Mouse (Mus musculus) granulocyte monocyte progenitor cell, adult 5-6 weeks (primary cell): ENCODE data around the gene Dnase1. TPM values are rescaled to one million over a fixed set of nuclear protein-coding genes. Genes with fewer than 3 reads are reported as not detected.
"Not testable (repeated sequence)": the region's sequence is repeated elsewhere in the genome, so short reads cannot be mapped to it uniquely, and the experiment has no call there.

ENCODE experiments used
- ATAC-seq: replicated peaks from 2 replicates; pipeline ENCODE4 v1.8.0; 2016; ENCODE audit warnings: mild to moderate bottlenecking, moderate TSS enrichment, inconsistent platforms; ENCODE audit not compliant: poor library complexity, severe bottlenecking
- total RNA-seq, 2 experiments: library from RNA; stranded (forward) in 1 of 2; stranded (reverse) in 1 of 2; fragments of 200-712, 200-1000 nt in 1 of 2; fragments of >200 nt in 1 of 2; fragmentation: Nextera tagmentation in 1 of 2; gene quantifications; 2 replicates each; pipeline ENCODE4 v1.2.3; 2014 to 2017

Gene Dnase1
- total RNA-seq, 2 experiments from 2014 or later: not detected

GRCm38 (mm10) chr16:4041646-4042045 is 4.9 kb downstream of the Dnase1 start:
- ATAC-seq: no peak

DNA sequence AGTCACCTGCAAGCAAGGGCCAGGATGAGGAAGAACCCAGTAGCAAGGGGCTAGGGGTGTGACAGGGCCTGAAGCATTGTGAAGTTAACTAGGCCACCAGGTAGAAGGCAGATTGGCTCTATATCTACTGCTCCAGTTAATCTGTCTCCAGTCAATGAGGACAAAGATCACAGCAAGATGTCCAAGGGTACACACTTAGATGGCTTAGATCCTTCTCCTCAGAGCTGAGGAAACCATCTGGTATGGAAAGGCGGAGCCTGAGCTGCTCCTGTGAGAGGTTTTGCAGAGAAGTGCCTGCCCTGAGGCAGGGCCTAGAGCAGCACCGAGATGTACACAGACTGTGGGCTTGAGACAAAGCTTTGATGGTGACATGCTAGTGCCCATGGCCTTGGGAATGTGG is 7.4 kb downstream of the Dnase1 start:
- no peak for ATAC-seq

DNA sequence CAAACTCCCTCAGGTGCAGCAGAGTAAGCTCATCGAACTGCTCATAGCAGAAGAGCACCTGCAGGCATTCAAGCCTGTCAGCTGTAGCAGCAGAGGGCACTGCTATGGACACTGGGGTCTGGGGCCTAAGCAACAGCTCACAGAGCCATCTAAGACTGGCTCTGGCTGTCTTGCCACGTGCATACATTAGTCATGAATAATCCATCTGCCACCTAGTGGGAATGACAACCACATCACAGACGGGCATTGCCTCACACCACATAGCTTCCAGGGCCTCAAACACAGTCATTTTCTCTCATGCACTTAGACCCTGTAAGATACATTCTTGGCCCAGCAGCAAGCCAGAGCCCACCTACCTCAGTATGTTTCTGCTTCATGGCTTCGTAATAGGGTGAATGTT is 8.8 kb downstream of the Dnase1 start:
- ATAC-seq: peak; percentile 25; the same call in 1 of the 2 replicates

GRCm38 (mm10) chr16:4052601-4053000 is 15.9 kb downstream of the Dnase1 start:
- no peak for ATAC-seq

GRCm38 (mm10) chr16:4053811-4054210 is 17.1 kb downstream of the Dnase1 start:
- ATAC-seq: no peak

DNA sequence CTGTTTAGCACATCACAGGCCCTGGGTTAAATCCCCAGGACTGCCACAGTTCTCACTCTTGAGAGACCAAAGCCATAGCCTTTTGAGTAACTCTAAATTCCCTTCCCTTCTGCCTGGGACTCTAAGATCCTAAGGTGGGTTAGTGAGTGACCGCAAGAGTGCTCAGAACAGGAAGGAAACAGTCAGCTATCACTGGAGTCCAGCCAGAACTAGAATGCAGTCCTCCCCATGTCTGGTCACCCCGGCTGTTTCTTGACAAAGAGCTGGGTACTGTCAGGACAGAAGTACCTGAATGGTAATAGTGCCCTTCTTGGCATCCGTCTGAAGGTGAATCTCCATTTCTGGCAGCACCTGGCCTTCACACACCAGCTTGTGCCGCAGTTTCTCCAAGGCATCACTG is 28.2 kb downstream of the Dnase1 start:
- no peak for ATAC-seq

DNA sequence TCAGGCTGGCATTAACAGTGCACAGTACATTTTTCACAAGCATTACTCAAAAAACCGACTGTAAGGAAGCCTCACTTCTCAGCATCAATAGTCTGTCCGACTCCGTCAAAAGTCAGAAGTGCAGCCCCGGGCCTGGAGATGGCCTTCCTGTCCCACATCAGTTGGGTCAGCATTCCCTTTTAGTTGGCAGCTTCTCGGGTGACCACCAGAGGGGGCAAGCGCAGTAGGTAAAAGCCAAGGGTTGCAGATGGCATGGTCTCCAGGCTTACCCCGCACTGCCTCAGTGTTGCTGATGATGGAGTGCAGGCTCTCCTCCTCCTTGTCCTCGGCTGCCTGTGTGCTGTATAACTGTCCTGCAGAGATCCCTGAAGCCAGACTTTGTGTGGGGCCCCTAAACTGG is 31.8 kb downstream of the Dnase1 start:
- peak; percentile 93 for ATAC-seq

DNA sequence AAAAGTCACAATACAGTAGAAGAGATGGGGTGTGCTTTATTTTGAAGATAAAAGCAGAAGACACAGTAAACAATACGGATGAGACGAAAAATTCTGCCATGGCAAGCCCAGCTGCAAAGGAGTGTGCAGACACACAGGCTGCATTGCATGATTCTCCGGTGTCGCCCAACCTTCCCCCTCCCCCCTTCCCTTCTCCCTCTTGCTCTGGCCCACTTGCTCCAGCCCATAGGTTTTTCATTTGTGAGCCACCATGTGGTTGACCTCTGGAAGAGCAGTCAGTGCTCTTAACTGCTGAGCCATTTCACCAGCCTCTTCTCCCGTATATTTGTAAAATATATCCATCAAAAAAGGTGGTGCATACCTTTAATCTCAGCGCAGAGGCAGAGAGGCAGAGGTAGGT is 37.6 kb downstream of the Dnase1 start:
- no peak for ATAC-seq

- ATAC-seq: peak; percentile 65
These were observed 38.1 kb downstream of the Dnase1 start for GRCm38 (mm10) chr16:4074836-4075235.

GRCm38 (mm10) chr16:4077384-4078061 is 40.8 kb downstream of the Dnase1 start, which contains the start of gene Trap1:
Trap1 (minus strand) TSS chr16:4077827.
- peak; percentile 78 for ATAC-seq

GRCm38 (mm10) chr16:4078302-4078701 is 41.6 kb downstream of the Dnase1 start:
- not testable (repeated sequence) for ATAC-seq

GRCm38 (mm10) chr16:4079656-4080055 is 42.9 kb downstream of the Dnase1 start:
- no peak for ATAC-seq

DNA sequence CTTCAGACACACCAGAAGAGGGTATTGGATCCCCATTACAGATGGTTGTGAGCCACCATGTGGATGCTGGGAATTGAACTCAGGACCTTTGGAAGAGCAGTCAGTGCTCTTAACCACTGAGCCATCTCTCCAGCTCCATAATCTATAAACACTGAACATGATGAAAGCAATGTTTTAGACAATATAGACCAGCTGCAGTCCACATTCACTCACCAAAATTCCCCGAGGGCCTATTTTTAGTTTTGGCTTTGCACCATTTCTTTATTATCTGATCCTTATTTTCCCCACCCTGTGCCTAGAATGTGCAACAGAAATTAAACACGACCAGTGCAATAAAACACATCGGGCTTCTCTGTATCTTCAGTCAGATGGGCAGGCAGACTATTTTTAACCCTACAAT is 43.7 kb downstream of the Dnase1 start:
- not testable (repeated sequence) for ATAC-seq

- ATAC-seq: no peak
These were observed 48.3 kb downstream of the Dnase1 start for GRCm38 (mm10) chr16:4085051-4085450.

GRCm38 (mm10) chr16:4085851-4086387 is 49.2 kb downstream of the Dnase1 start:
- no peak for ATAC-seq

- no peak for ATAC-seq
These were observed 50.6 kb downstream of the Dnase1 start for GRCm38 (mm10) chr16:4087214-4087913.

Other genes with a start within 250 kb of the Dnase1 start
- gene Olfr15, start 206.1 kb upstream of the Dnase1 start, total RNA-seq (2014; fragmentation: Nextera tagmentation): not detected in 2 replicates
- not detected in 2 replicates for gene Olfr15, start 206.1 kb upstream of the Dnase1 start, total RNA-seq (2017)
- gene Zfp174, start 189.7 kb upstream of the Dnase1 start, total RNA-seq (2014; fragmentation: Nextera tagmentation): 0.64 and 1.4 TPM in 2 replicates
- 0.60 and 0.77 TPM in 2 replicates for gene Zfp174, start 189.7 kb upstream of the Dnase1 start, total RNA-seq (2017)
- 72.5 and 101 TPM in 2 replicates for gene Naa60, start 164.6 kb upstream of the Dnase1 start, total RNA-seq (2014; fragmentation: Nextera tagmentation)
- 33.9 and 34.1 TPM in 2 replicates for gene Naa60, start 164.6 kb upstream of the Dnase1 start, total RNA-seq (2017)
- gene Zfp597, start 152.4 kb upstream of the Dnase1 start, total RNA-seq (2014; fragmentation: Nextera tagmentation): 9.9 and 10.0 TPM in 2 replicates
- gene Zfp597, start 152.4 kb upstream of the Dnase1 start, total RNA-seq (2017): 8.2 and 11.8 TPM in 2 replicates
- 1.3 and 7.0 TPM in 2 replicates for gene Gm20695, start 152.3 kb upstream of the Dnase1 start, total RNA-seq (2014; fragmentation: Nextera tagmentation)
- 1.4 TPM in 1 of 2 replicates, not detected in the other for gene Gm20695, start 152.3 kb upstream of the Dnase1 start, total RNA-seq (2017)
- 0.77 and 1.6 TPM in 2 replicates for gene 1700037C18Rik, start 128.3 kb upstream of the Dnase1 start, total RNA-seq (2014; fragmentation: Nextera tagmentation)
- gene 1700037C18Rik, start 128.3 kb upstream of the Dnase1 start, total RNA-seq (2017): 0.69 and 6.2 TPM in 2 replicates
- gene Cluap1, start 128.1 kb upstream of the Dnase1 start, total RNA-seq (2014; fragmentation: Nextera tagmentation): 23.1 and 23.8 TPM in 2 replicates
- gene Cluap1, start 128.1 kb upstream of the Dnase1 start, total RNA-seq (2017): 41.5 and 45.6 TPM in 2 replicates
- 1.0 and 1.4 TPM in 2 replicates for gene Nlrc3, start 60.3 kb upstream of the Dnase1 start, total RNA-seq (2014; fragmentation: Nextera tagmentation)
- gene Nlrc3, start 60.3 kb upstream of the Dnase1 start, total RNA-seq (2017): 0.13 and 0.52 TPM in 2 replicates
- 29.0 and 43.4 TPM in 2 replicates for gene Slx4, start 33.2 kb upstream of the Dnase1 start, total RNA-seq (2014; fragmentation: Nextera tagmentation)
- 22.3 TPM in 2 replicates for gene Slx4, start 33.2 kb upstream of the Dnase1 start, total RNA-seq (2017)
- gene Trap1, start 40.9 kb downstream of the Dnase1 start, total RNA-seq (2014; fragmentation: Nextera tagmentation): 121 and 126 TPM in 2 replicates
- 149 and 178 TPM in 2 replicates for gene Trap1, start 40.9 kb downstream of the Dnase1 start, total RNA-seq (2017)
- gene Crebbp, start 177.1 kb downstream of the Dnase1 start, total RNA-seq (2014; fragmentation: Nextera tagmentation): 33.0 and 52.9 TPM in 2 replicates
- gene Crebbp, start 177.1 kb downstream of the Dnase1 start, total RNA-seq (2017): 12.3 and 13.5 TPM in 2 replicates